Mouse (Mus musculus): ENCODE data around the gene Rasa3. TPM values are rescaled to one million over a fixed set of nuclear protein-coding genes. Genes with fewer than 3 reads are reported as not detected.

Gene Rasa3
- polyA plus RNA-seq, 1 experiment from 2014 or later, result 19.2 TPM

Other genes starting within 250 kb of the Rasa3 start
- 0.12 TPM in 1 of 2 replicates, not detected in the other for gene Tmem255b, start 242.4 kb downstream of the Rasa3 start, polyA plus RNA-seq (2015; fragmentation: Nextera tagmentation; extraction: Ambion mirVana)
- gene Gas6, start 183.1 kb downstream of the Rasa3 start, polyA plus RNA-seq (2015; fragmentation: Nextera tagmentation; extraction: Ambion mirVana), result 5.5 and 8.3 TPM in 2 replicates
- gene 1700029H14Rik, start 115.1 kb downstream of the Rasa3 start, polyA plus RNA-seq (2015; fragmentation: Nextera tagmentation; extraction: Ambion mirVana), result not detected in 2 replicates
- not detected in 2 replicates for gene Cfap97d2, start 28.3 kb upstream of the Rasa3 start, polyA plus RNA-seq (2015; fragmentation: Nextera tagmentation; extraction: Ambion mirVana)
- gene Cdc16, start 80.1 kb upstream of the Rasa3 start, polyA plus RNA-seq (2015; fragmentation: Nextera tagmentation; extraction: Ambion mirVana), result 40.1 and 41.2 TPM in 2 replicates
- gene Upf3a, start 108.0 kb upstream of the Rasa3 start, polyA plus RNA-seq (2015; fragmentation: Nextera tagmentation; extraction: Ambion mirVana), result 10.0 and 11.5 TPM in 2 replicates
- not detected in 2 replicates for gene AF366264, start 160.8 kb upstream of the Rasa3 start, polyA plus RNA-seq (2015; fragmentation: Nextera tagmentation; extraction: Ambion mirVana)
- 9.1 and 9.5 TPM in 2 replicates for gene Champ1, start 192.0 kb upstream of the Rasa3 start, polyA plus RNA-seq (2015; fragmentation: Nextera tagmentation; extraction: Ambion mirVana)
- 3.9 and 5.6 TPM in 2 replicates for gene Coprs, start 212.7 kb upstream of the Rasa3 start, polyA plus RNA-seq (2015; fragmentation: Nextera tagmentation; extraction: Ambion mirVana)